Mouse (Mus musculus) ES-E14 (cell line): ENCODE measurements at regions not wholly inside any gene's neighbourhood (a gene's known extent, or its start where the extent isn't known, plus 50 kb on each side); places are given as distances from the start of the nearest gene placed in this dataset.

ENCODE experiments used
- DNase-seq: peaks from one replicate; pipeline ENCODE4 v3.0.0-alpha.2; 2013; ENCODE audit warnings: low read depth, low spot score
- H3K27ac ChIP-seq: 2 replicates; pipeline ENCODE4 v1.5.1; 2012; ENCODE audit warnings: low read depth, mild to moderate bottlenecking, low read length, moderate library complexity, mixed read lengths; ENCODE audit not compliant: poor library complexity, insufficient read depth, severe bottlenecking
- H3K36me3 ChIP-seq: 2 replicates; pipeline ENCODE4 v1.6.1; 2012; ENCODE audit warnings: mild to moderate bottlenecking, low read length, moderate library complexity, mixed read lengths; ENCODE audit not compliant: control insufficient read depth, poor library complexity, insufficient read depth, severe bottlenecking
- H3K4me1 ChIP-seq, 2 experiments: fragments of 150-350 bp in 1 of 2; sonication (generic) in 1 of 2; 2 replicates each; pipeline ENCODE4 v1.6.1; 2012; ENCODE audit warnings: low read length in 2 of 2, mild to moderate bottlenecking in 1 of 2, mixed read lengths in 1 of 2; ENCODE audit not compliant: control insufficient read depth in 2 of 2, insufficient read depth in 2 of 2, poor library complexity in 1 of 2
- H3K4me3 ChIP-seq, 2 experiments: fragments of 150-350 bp in 1 of 2; sonication (generic) in 1 of 2; 2 replicates each; pipeline ENCODE4 v1.5.1; 2012; ENCODE audit warnings: low read length in 2 of 2, low read depth in 1 of 2, mild to moderate bottlenecking in 1 of 2, mixed read lengths in 1 of 2; ENCODE audit not compliant: insufficient read depth in 1 of 2, poor library complexity in 1 of 2, severe bottlenecking in 1 of 2
- H3K9ac ChIP-seq: 2 replicates; pipeline ENCODE4 v1.6.1; 2012; ENCODE audit warnings: low read depth, mild to moderate bottlenecking, low read length, mixed read lengths; ENCODE audit not compliant: poor library complexity, insufficient read depth, severe bottlenecking
- H3K9me3 ChIP-seq: fragments of 150-350 bp; sonication (generic); 2 replicates; pipeline ENCODE4 v1.6.1; 2012; ENCODE audit warnings: low read depth, mild to moderate bottlenecking, low read length; ENCODE audit not compliant: control insufficient read depth, insufficient read depth
- CHD2 ChIP-seq: IDR thresholded peaks from 2 replicates; pipeline ENCODE4 v1.6.1; 2014; ENCODE audit warnings: mild to moderate bottlenecking, low read depth, low read length, inconsistent platforms
- HCFC1 ChIP-seq: IDR thresholded peaks from 2 replicates; pipeline ENCODE4 v1.6.1; 2012; ENCODE audit warnings: low read length, inconsistent platforms, borderline replicate concordance; ENCODE audit not compliant: insufficient read depth
- MAFK ChIP-seq: IDR thresholded peaks from 2 replicates; pipeline ENCODE4 v1.6.1; 2014; ENCODE audit warnings: mild to moderate bottlenecking, low read depth, low read length, inconsistent platforms; ENCODE audit not compliant: insufficient read depth
- ZC3H11A ChIP-seq: IDR thresholded peaks from 2 replicates; pipeline ENCODE4 v1.6.1; 2012; ENCODE audit warnings: low read depth, mild to moderate bottlenecking, inconsistent platforms, low read length, borderline replicate concordance
- ZNF384 ChIP-seq: IDR thresholded peaks from 2 replicates; pipeline ENCODE4 v1.6.1; 2012; ENCODE audit warnings: low read depth, low read length, inconsistent platforms
- in situ Hi-C, 2 experiments: fragments of 600-800 bp; cut with MboI; formaldehyde crosslinking; loops; one replicate each; pipeline ENCODE4 v1.15.1; 2025; ENCODE audit warnings: low sequenced_read_pairs in 2 of 2, inconsistent platforms in 1 of 2; ENCODE audit not compliant: unreplicated experiment in 2 of 2

- TF ChIP-seq HCFC1 (no peak), CHD2 (no peak), ZC3H11A (no peak), MAFK (no peak), ZNF384 (no peak)
- in situ Hi-C loops, result no loop called here
Observed at GRCm38 (mm10) chr3:150431291-150431690, 1006.4 kb upstream of the Adgrl4 start.

GRCm38 (mm10) chr3:150435199-150435598, 1002.5 kb upstream of the Adgrl4 start:
- TF ChIP-seq MAFK (no peak), ZNF384 (no peak), HCFC1 (no peak), ZC3H11A (no peak), CHD2 (no peak)
- H3K9me3 ChIP-seq, result no peaks in the 10 kb centered on the region
- H3K4me3 ChIP-seq, result no peak overlapping the region
- no peaks in the 10 kb centered on the region for H3K4me1 ChIP-seq
- H3K36me3 ChIP-seq, result no peaks in the 10 kb centered on the region
- H3K9ac ChIP-seq, result no peak overlapping the region
- in situ Hi-C loops, result no loop called here
- no peak for DNase-seq
- no peak overlapping the region for H3K27ac ChIP-seq

More at GRCm38 (mm10) chr3:150431291-150431690, 1006.4 kb upstream of the Adgrl4 start:
- Histone ChIP-seq H3K36me3 (no peaks in the 10 kb centered on the region), H3K27ac (no peak overlapping the region), H3K9ac (no peak overlapping the region), H3K9me3 (no peaks in the 10 kb centered on the region), H3K4me3 (no peak overlapping the region), H3K4me1 (no peaks in the 10 kb centered on the region)
- DNase-seq, result no peak

- in situ Hi-C loops, result no loop called here
- Histone ChIP-seq H3K9ac (no peak overlapping the region), H3K36me3 (no peaks in the 10 kb centered on the region), H3K4me3 (no peak overlapping the region), H3K27ac (no peak overlapping the region), H3K9me3 (no peaks in the 10 kb centered on the region), H3K4me1 (no peaks in the 10 kb centered on the region)
- no peak for DNase-seq
- TF ChIP-seq CHD2, result no peak
- TF ChIP-seq ZC3H11A, result no peak
- no peak for TF ChIP-seq ZNF384
- TF ChIP-seq MAFK, result no peak
- TF ChIP-seq HCFC1, result no peak
Observed at GRCm38 (mm10) chr3:150435818-150436607, 1001.7 kb upstream of the Adgrl4 start.
